Mouse (Mus musculus) bone marrow, adult 2 months (tissue): Measurements from ENCODE around the gene Paics.

ENCODE experiments used
- CTCF ChIP-seq: fragments of 200-500 bp; IDR thresholded peaks from 2 replicates; pipeline ENCODE4 v1.5.1; 2011; ENCODE audit warnings: low read length, control low read depth; ENCODE audit not compliant: control insufficient read depth, insufficient read depth
- POLR2A ChIP-seq: fragments of 200-500 bp; IDR thresholded peaks from 2 replicates; pipeline ENCODE4 v1.6.1; 2011; ENCODE audit warnings: low read depth, mild to moderate bottlenecking, control low read depth, low read length, borderline replicate concordance; ENCODE audit not compliant: control insufficient read depth

DNA sequence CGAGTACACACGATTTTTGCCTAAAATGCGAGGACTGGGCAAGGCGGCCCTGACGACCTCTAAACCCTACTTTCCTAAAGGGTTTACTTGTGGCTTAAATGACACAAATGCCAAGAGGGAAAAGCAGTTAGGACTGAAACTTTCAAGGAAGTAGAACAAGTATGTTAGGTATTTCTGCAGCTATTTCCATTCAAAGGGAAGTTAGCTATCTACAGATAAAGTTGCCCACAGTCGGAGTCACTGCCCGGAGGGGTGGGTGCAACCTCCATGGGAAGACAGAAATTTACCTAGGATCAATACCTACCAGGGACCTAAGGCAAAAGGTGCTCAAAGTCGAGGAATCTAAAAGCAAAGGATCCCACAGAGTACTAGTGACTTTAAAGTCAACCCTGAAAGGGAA, 11.4 kb upstream of the Paics start:
- TF ChIP-seq CTCF (no peak), POLR2A (no peak)
